Comparison of ENCODE assay signal across 18 mouse cellular contexts in the genomic region with DNA sequence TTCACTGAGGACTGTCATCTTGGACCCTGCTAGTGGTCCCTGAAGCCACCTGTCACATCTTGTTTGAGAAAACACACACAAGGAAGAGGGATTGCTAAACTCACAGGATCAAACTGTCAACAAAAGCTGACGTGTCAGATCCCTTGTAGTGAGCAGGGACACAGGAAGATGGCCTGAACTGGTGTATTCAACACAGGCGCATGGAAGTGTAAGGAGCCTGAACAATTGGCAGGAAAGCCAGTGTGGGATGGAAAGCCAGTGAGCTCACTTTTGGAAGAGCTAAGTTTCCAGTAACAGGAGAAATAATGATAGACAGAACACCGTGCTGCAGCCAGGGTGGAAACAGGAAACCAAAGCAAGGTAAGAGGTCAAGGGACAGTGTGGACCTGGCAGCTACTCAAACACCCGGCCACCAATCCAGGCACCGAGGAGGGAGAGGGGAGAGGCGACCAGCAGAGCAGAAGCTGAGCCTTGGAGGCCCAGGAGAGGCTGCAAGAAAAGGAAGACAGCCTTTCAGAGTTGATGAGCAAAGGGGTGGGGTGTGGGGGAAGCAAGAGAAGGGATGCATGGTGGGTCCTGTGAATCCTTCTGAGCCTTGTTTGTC. TPM values are rescaled to one million over a fixed set of nuclear protein-coding genes. Genes with fewer than 3 reads are reported as not detected.
A peak's percentile ranks its signal among the peaks of the same experiment; 100 is the strongest.
DNase-seq lines count a peak whose midpoint lies in the region; ATAC-seq and TF ChIP-seq lines count a peak whose summit lies in the region.
"Had no signal": no experiment of that assay in that cellular context is flagged by ENCODE, and none has a peak within 500 bp of the region (broad histone marks: within the 10 kb centered on the region; RNA-seq: fewer than 3 reads in every experiment).

No protein-coding gene starts in this region.

- TF ChIP-seq EP300 in heart, adult 2 months (IDR thresholded peaks at IDR 0.05; ENCODE audit: insufficient read depth, low read depth, low read length), result no peak

- H3K9me3 ChIP-seq in liver, embryonic 16.5 days (replicated peaks; ENCODE audit: control insufficient read depth, low read length), result no peaks in the 10 kb centered on the region
- H3K9me3 ChIP-seq: embryonic facial prominence, embryonic 12.5 days; forebrain, embryonic 13.5 days; hindbrain, embryonic 15.5 days had no signal

- TF ChIP-seq CTCF in heart, adult 2 months (IDR thresholded peaks at IDR 0.05), result no peak

- peak; percentile 39; the same call in 1 of the 2 replicates for ATAC-seq in liver, embryonic 16.5 days (ENCODE audit: low read depth)
- ATAC-seq: forebrain, embryonic 13.5 days; forebrain, postnatal 0 days; intestine, embryonic 16.5 days had no signal

- H3K27ac ChIP-seq in heart, adult 2 months, result no peak overlapping the region
- H3K27ac ChIP-seq in liver, embryonic 16.5 days (ENCODE audit: low read length), result no peak overlapping the region
- H3K27ac ChIP-seq: embryonic facial prominence, embryonic 12.5 days; forebrain, embryonic 13.5 days; hindbrain, embryonic 15.5 days had no signal

- no peak overlapping the region for H3K4me2 ChIP-seq in liver, embryonic 16.5 days (ENCODE audit: low read depth, low read length)
- H3K4me2 ChIP-seq: embryonic facial prominence, embryonic 12.5 days; forebrain, embryonic 13.5 days; heart, embryonic 11.5 days; hindbrain, embryonic 15.5 days had no signal

- H3K4me3 ChIP-seq in heart, adult 2 months, result no peak overlapping the region
- H3K4me3 ChIP-seq in liver, embryonic 16.5 days (ENCODE audit: low read depth, low read length), result no peak overlapping the region
- H3K4me3 ChIP-seq: embryonic facial prominence, embryonic 12.5 days; forebrain, embryonic 13.5 days; hindbrain, embryonic 15.5 days had no signal

- WGBS in heart, adult 2 months, result 20% methylated on average over 6 of the region's 6 CpGs
- 31% methylated on average over 6 of the region's 6 CpGs for WGBS in liver, embryonic 16.5 days (ENCODE audit: insufficient replicate concordance)

- intact Hi-C loops in heart, adult 2 months (cut with DNase I), result no loop called here

- DNase-seq in gastrocnemius, adult 18-20 months (ENCODE audit: low spot score), result peak; percentile 7
- DNase-seq in gastrocnemius, postnatal 4 days (ENCODE audit: low spot score in 2 of 2), result no peak
- peak; percentile 9 for DNase-seq in heart, postnatal 4 days
- DNase-seq in heart, adult 2 months, result no peak
- DNase-seq in B cell, adult 2 months, result no peak
- DNase-seq: adrenal gland, adult 8-10 months; cerebellum, adult 11 months; cerebellum, adult 8-10 months; cerebellum, postnatal 14 days; embryo, embryonic 11 days; forebrain, postnatal 0 days; heart, adult 11 months had no signal

- no peaks in the 10 kb centered on the region for H3K27me3 ChIP-seq in heart, adult 2 months (ENCODE audit: control insufficient read depth, insufficient read depth, low read length)
- no peaks in the 10 kb centered on the region for H3K27me3 ChIP-seq in liver, embryonic 16.5 days (ENCODE audit: control insufficient read depth, insufficient read depth, low read depth, low read length)
- H3K27me3 ChIP-seq: embryonic facial prominence, embryonic 12.5 days; forebrain, embryonic 13.5 days; hindbrain, embryonic 15.5 days had no signal

- H3K4me1 ChIP-seq in heart, adult 2 months (ENCODE audit: control insufficient read depth, insufficient read depth, low read length), result no peaks in the 10 kb centered on the region
- H3K4me1 ChIP-seq in liver, embryonic 16.5 days (ENCODE audit: control insufficient read depth, low read depth, low read length), result no peaks in the 10 kb centered on the region
- H3K4me1 ChIP-seq: forebrain, embryonic 13.5 days; hindbrain, embryonic 15.5 days had no signal

- no peaks in the 10 kb centered on the region for H3K79me2 ChIP-seq in heart, adult 2 months (replicated peaks; ENCODE audit: control insufficient read depth, insufficient read depth, low read length)

- no peak for TF ChIP-seq POLR2A in heart, adult 2 months (IDR thresholded peaks at IDR 0.05; ENCODE audit: insufficient read depth, low read depth, low read length)

- no peaks in the 10 kb centered on the region for H3K36me3 ChIP-seq in heart, adult 2 months (ENCODE audit: control insufficient read depth, insufficient read depth, low read length)
- no peaks in the 10 kb centered on the region for H3K36me3 ChIP-seq in liver, embryonic 16.5 days (ENCODE audit: control insufficient read depth, insufficient read depth)
- H3K36me3 ChIP-seq: embryonic facial prominence, embryonic 12.5 days; hindbrain, embryonic 15.5 days had no signal

- no peak overlapping the region for H3K9ac ChIP-seq in heart, adult 2 months (ENCODE audit: low read depth, low read length)
- no peak overlapping the region for H3K9ac ChIP-seq in liver, embryonic 16.5 days (ENCODE audit: low read depth, low read length)
- H3K9ac ChIP-seq: embryonic facial prominence, embryonic 12.5 days; forebrain, embryonic 13.5 days; forebrain, postnatal 0 days; hindbrain, embryonic 15.5 days had no signal

RNA-seq across cellular contexts. Expression of a gene that starts 33.0 kb away (rescaled TPM):
- total RNA-seq in gastrocnemius, adult 18-20 months (2021), result 1 to 10 TPM; 4.5 to 5.0 TPM
- total RNA-seq in gastrocnemius, postnatal 4 days (2021), result 1 to 10 TPM; 1.5 to 1.7 TPM
- under 1 TPM; 0.24 to 0.32 TPM for total RNA-seq in heart, postnatal 4 days (2021)
- 1 to 10 TPM; 2.2 to 2.4 TPM for total RNA-seq in heart, adult 2 months (2021)
- 0.45 and 1.1 TPM in 2 replicates for polyA plus RNA-seq in heart, adult 2 months (2012; rRNA removed)
- 2.7 and 3.1 TPM in 2 replicates for polyA plus RNA-seq in liver, embryonic 16.5 days (2015; fragmentation: Nextera tagmentation; extraction: Ambion mirVana)

Comparison
In these comparisons a context has a peak if more than half of its experiments do, and no peak if none do; other contexts are left out.
1. DNase-seq: peak in gastrocnemius, adult 18-20 months (single experiment) and heart, postnatal 4 days (single experiment); none in gastrocnemius, postnatal 4 days (0 of 2), heart, adult 2 months (0 of 2) and B cell, adult 2 months (0 of 2).